12 mouse cellular contexts compared by ENCODE assay signal in the genomic region with DNA sequence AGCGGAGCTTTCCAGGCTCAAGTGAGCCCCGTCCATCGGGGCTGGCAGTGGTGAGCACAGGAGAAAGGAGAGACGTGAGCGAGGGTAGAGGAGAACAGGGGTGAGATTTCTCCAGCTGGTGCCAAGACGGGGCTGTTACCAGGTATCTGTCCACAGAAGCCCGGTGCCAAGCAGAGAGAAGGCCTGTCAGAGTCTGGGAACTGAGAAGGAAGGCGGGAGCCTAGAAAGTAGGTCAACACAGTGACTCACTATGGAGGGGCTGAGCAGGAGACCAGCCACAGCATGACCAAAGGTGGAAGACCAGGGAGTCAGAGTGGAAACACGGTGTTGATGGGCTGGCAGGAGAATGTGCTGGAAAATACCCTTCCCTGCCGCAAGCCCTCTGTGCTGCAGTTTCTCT.
DNase-seq lines count a peak whose midpoint lies in the region; ATAC-seq lines count a peak whose summit lies in the region.
"Had no signal": no experiment of that assay in that cellular context is flagged by ENCODE, and none has a peak within 500 bp of the region (broad histone marks: within the 10 kb centered on the region; RNA-seq: fewer than 3 reads in every experiment).

No protein-coding gene starts in this region.

- no peak overlapping the region for H3K4me3 ChIP-seq in heart, embryonic 15.5 days
- no peak overlapping the region for H3K4me3 ChIP-seq in intestine, embryonic 15.5 days (replicated peaks)
- H3K4me3 ChIP-seq: megakaryocyte, embryonic 14.5 days; myocyte had no signal

- no peak overlapping the region for H3K9ac ChIP-seq in heart, embryonic 15.5 days
- H3K9ac ChIP-seq in intestine, embryonic 15.5 days, result no peak overlapping the region

- H3K4me2 ChIP-seq in heart, embryonic 15.5 days, result no peak overlapping the region
- H3K4me2 ChIP-seq in intestine, embryonic 15.5 days (replicated peaks), result no peak overlapping the region

- peak; percentile 58 for ATAC-seq in heart, embryonic 15.5 days (replicated peaks; ENCODE audit: insufficient number of reproducible peaks, insufficient read depth, low FRiP score, low read depth)
- ATAC-seq in intestine, embryonic 15.5 days, result no peak

- no peaks in the 10 kb centered on the region for H3K36me3 ChIP-seq in heart, embryonic 15.5 days
- H3K36me3 ChIP-seq in intestine, embryonic 15.5 days, result no peaks in the 10 kb centered on the region

- H3K27ac ChIP-seq in heart, embryonic 15.5 days, result no peak overlapping the region
- no peak overlapping the region for H3K27ac ChIP-seq in intestine, embryonic 15.5 days

- WGBS in heart, embryonic 15.5 days, result 59% methylated on average over 10 of the region's 10 CpGs
- WGBS in intestine, embryonic 15.5 days, result 82% methylated on average over 10 of the region's 10 CpGs

- peaks cover 9% of the 10 kb centered on the region; the same call in 1 of the 2 replicates for H3K4me1 ChIP-seq in heart, embryonic 15.5 days (replicated peaks)
- H3K4me1 ChIP-seq in intestine, embryonic 15.5 days (replicated peaks), result no peaks in the 10 kb centered on the region
- H3K4me1 ChIP-seq: megakaryocyte, embryonic 14.5 days had no signal

- H3K9me3 ChIP-seq in heart, embryonic 15.5 days (replicated peaks), result no peaks in the 10 kb centered on the region
- H3K9me3 ChIP-seq in intestine, embryonic 15.5 days, result no peaks in the 10 kb centered on the region

- no peaks in the 10 kb centered on the region for H3K27me3 ChIP-seq in heart, embryonic 15.5 days
- no peaks in the 10 kb centered on the region for H3K27me3 ChIP-seq in intestine, embryonic 15.5 days (replicated peaks)
- H3K27me3 ChIP-seq: megakaryocyte, embryonic 14.5 days had no signal

- DNase-seq in cerebellum, postnatal 36 days, result peak; percentile 16 to 21
- no peak for DNase-seq in cerebellum, adult 8-10 months
- peak; percentile 56 for DNase-seq in urinary bladder, postnatal 14 days (ENCODE audit: low spot score)
- no peak for DNase-seq in urinary bladder, postnatal 25 days (ENCODE audit: low spot score)
- no peak for DNase-seq in right cerebral cortex, postnatal 36 days (ENCODE audit: low spot score in 2 of 2)
- no peak for DNase-seq in frontal cortex, postnatal 25 days (ENCODE audit: low spot score in 2 of 2)
- DNase-seq: kidney, adult 11 months; liver had no signal

Comparison
In these comparisons a context has a peak if more than half of its experiments do, and no peak if none do; other contexts are left out.
1. DNase-seq: peak in cerebellum, postnatal 36 days (2 of 2) and urinary bladder, postnatal 14 days (single experiment); none in cerebellum, adult 8-10 months (single experiment), urinary bladder, postnatal 25 days (single experiment), right cerebral cortex, postnatal 36 days (0 of 2) and frontal cortex, postnatal 25 days (0 of 2).